Mouse (Mus musculus) megakaryocyte, embryonic 14.5 days (primary cell): Measurements from ENCODE around the gene Tnfsf8. TPM values are rescaled to one million over a fixed set of nuclear protein-coding genes. Genes with fewer than 3 reads are reported as not detected.

ENCODE experiments used
- H3K27me3 ChIP-seq: replicated peaks from 2 replicates; pipeline ENCODE3; 2012; ENCODE audit warnings: inconsistent platforms
- H3K36me3 ChIP-seq: replicated peaks from 2 replicates; pipeline ENCODE3; 2012; ENCODE audit warnings: low read length, inconsistent platforms, mixed read lengths
- H3K4me1 ChIP-seq: 2 replicates; pipeline ENCODE4 v1.6.1; 2012; ENCODE audit warnings: inconsistent platforms
- H3K4me3 ChIP-seq: replicated peaks from 2 replicates; pipeline ENCODE3; 2012; ENCODE audit warnings: moderate library complexity, mild to moderate bottlenecking, inconsistent platforms
- H3K9me3 ChIP-seq: 2 replicates; pipeline ENCODE4 v1.6.1; 2012; ENCODE audit warnings: inconsistent platforms
- FLI1 ChIP-seq: IDR thresholded peaks from 2 replicates; pipeline ENCODE4 v1.6.1; 2012; ENCODE audit warnings: low read length, inconsistent platforms, mixed read lengths
- GATA1 ChIP-seq: IDR thresholded peaks from 3 replicates; pipeline ENCODE4 v1.6.1; 2012; ENCODE audit warnings: mixed read lengths, low read length, inconsistent platforms, borderline replicate concordance
- polyA plus RNA-seq: library from polyadenylated mRNA; stranded (reverse); fragments of >175 nt; gene quantifications from 2 replicates; pipeline ENCODE4 v1.2.3, GENCODE M21; 2012; ENCODE audit warnings: low replicate concordance; ENCODE audit not compliant: insufficient read depth

Gene Tnfsf8
- polyA plus RNA-seq, 1 experiment = 0.07 TPM

DNA sequence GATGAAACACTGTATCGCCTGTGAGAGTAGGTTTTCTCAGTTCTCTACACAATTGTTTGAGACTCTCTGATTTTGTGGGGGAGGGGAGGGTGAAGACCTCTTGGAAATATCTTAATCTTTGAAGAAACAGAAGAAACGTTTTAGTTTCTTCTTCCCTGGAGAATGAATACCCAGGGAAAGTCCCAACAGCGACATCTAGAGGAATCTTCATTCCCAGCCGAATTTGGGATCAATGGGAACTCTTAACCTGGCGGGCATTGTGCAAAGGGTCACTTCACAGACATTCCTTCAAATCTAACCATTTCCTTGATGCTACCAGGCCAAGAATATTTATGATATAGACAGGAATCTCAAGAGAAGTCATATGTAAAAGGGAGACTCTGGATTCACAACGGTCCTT is 17.2 kb downstream of the Tnfsf8 start:
- no peak overlapping the region for H3K4me3 ChIP-seq
- no peaks in the 10 kb centered on the region for H3K36me3 ChIP-seq
- peaks cover 40% of the 10 kb centered on the region for H3K27me3 ChIP-seq
- peaks cover 8% of the 10 kb centered on the region for H3K4me1 ChIP-seq
- no peaks in the 10 kb centered on the region for H3K9me3 ChIP-seq
- TF ChIP-seq FLI1 (no peak), GATA1 (no peak)

DNA sequence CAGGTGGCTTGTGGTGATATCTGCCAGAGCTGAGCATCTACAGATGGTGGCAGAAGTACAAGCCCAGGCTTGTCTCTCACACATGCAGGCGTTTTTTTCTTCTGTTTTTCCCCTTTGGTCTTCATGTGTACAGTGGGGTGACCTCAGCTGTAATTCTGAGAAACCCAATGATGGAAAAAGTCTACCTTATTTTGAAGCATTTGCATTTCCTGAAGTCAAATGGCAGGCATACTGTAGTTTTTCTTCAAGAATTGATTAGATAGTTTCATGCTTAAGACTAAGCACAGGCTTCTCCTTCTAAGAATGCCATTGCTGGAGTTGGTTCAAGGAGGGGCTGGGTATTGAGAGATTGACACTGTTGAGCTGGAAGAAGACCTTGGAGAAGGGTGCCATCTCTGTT is 18.9 kb downstream of the Tnfsf8 start:
- H3K27me3 ChIP-seq = peaks cover 39% of the 10 kb centered on the region
- peaks cover 6% of the 10 kb centered on the region for H3K4me1 ChIP-seq
- H3K36me3 ChIP-seq = no peaks in the 10 kb centered on the region
- TF ChIP-seq FLI1 (no peak), GATA1 (no peak)
- no peak overlapping the region for H3K4me3 ChIP-seq
- H3K9me3 ChIP-seq = no peaks in the 10 kb centered on the region

GRCm38 (mm10) chr4:63840457-63840856 is 20.7 kb downstream of the Tnfsf8 start:
- peaks cover 24% of the 10 kb centered on the region for H3K27me3 ChIP-seq
- no peaks in the 10 kb centered on the region for H3K36me3 ChIP-seq
- no peaks in the 10 kb centered on the region for H3K9me3 ChIP-seq
- no peak for TF ChIP-seq GATA1
- TF ChIP-seq FLI1 = no peak
- H3K4me1 ChIP-seq = no peaks in the 10 kb centered on the region
- no peak overlapping the region for H3K4me3 ChIP-seq

DNA sequence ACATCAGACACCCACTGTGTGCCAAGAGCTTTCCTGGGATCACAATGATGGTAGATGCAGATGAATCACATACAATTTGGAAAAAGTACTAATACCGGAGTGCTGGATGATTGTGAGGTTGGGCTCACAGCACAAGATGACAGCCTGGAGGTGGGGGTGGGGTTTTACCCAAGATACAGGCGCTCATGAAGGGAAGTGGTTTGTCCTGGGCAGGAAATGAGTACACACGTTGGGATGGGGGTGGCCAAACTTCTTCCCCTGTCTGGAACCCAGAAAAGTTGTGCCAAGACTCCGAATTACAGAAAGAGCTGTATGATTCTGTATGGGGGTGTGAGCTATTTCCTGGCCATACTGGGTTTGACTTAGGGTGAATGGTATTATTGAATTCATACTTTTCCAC is 38.0 kb downstream of the Tnfsf8 start:
- H3K27me3 ChIP-seq = no peaks in the 10 kb centered on the region
- peak overlapping the region; percentile 57 for H3K4me3 ChIP-seq
- no peaks in the 10 kb centered on the region for H3K36me3 ChIP-seq
- H3K9me3 ChIP-seq = peaks cover 5% of the 10 kb centered on the region; the same call in 1 of the 2 replicates
- no peak for TF ChIP-seq FLI1
- H3K4me1 ChIP-seq = peaks cover 24% of the 10 kb centered on the region

GRCm38 (mm10) chr4:63817505-63817904 is 43.6 kb downstream of the Tnfsf8 start:
- no peaks in the 10 kb centered on the region for H3K27me3 ChIP-seq
- no peaks in the 10 kb centered on the region for H3K36me3 ChIP-seq
- peaks cover 3% of the 10 kb centered on the region for H3K4me1 ChIP-seq
- H3K4me3 ChIP-seq = no peak overlapping the region
- TF ChIP-seq FLI1 = no peak
- TF ChIP-seq GATA1 = no peak
- H3K9me3 ChIP-seq = peaks cover 5% of the 10 kb centered on the region; the same call in 1 of the 2 replicates

- no peaks in the 10 kb centered on the region for H3K4me1 ChIP-seq
- H3K27me3 ChIP-seq = no peaks in the 10 kb centered on the region
- no peak for TF ChIP-seq FLI1
- TF ChIP-seq GATA1 = no peak
- H3K9me3 ChIP-seq = peaks cover 5% of the 10 kb centered on the region; the same call in 1 of the 2 replicates
- no peak overlapping the region for H3K4me3 ChIP-seq
- H3K36me3 ChIP-seq = no peaks in the 10 kb centered on the region
Measured at GRCm38 (mm10) chr4:63815668-63816067, 45.5 kb downstream of the Tnfsf8 start.

- TF ChIP-seq GATA1 (no peak), FLI1 (no peak)
- Histone ChIP-seq H3K9me3 (peaks cover 7% of the 10 kb centered on the region), H3K4me1 (no peaks in the 10 kb centered on the region), H3K4me3 (no peak overlapping the region), H3K36me3 (no peaks in the 10 kb centered on the region), H3K27me3 (no peaks in the 10 kb centered on the region)
Measured at GRCm38 (mm10) chr4:63798083-63798482, 63.1 kb downstream of the Tnfsf8 start.

DNA sequence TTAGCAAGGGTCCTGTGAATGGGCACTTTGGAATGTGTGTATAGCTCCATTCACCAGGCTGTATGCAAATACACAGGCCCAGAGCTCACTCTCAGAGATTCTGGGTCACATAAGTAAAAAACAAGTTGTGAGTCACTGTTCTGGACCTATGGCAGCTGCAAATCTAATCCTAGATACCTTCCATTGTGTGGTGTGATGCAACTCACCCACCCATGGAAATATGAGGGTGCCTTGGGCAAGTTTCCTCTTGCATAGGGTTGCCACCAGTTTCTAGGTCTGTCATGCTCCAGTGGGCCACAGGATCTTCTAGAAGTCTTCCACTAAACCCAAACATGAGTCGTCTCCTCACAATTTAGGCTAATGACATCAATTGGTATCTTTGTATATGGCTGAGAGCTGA is 64.6 kb downstream of the Tnfsf8 start:
- no peak for TF ChIP-seq FLI1
- TF ChIP-seq GATA1 = no peak
- Histone ChIP-seq H3K36me3 (no peaks in the 10 kb centered on the region), H3K4me1 (no peaks in the 10 kb centered on the region), H3K4me3 (no peak overlapping the region), H3K9me3 (peaks cover 7% of the 10 kb centered on the region), H3K27me3 (no peaks in the 10 kb centered on the region)

DNA sequence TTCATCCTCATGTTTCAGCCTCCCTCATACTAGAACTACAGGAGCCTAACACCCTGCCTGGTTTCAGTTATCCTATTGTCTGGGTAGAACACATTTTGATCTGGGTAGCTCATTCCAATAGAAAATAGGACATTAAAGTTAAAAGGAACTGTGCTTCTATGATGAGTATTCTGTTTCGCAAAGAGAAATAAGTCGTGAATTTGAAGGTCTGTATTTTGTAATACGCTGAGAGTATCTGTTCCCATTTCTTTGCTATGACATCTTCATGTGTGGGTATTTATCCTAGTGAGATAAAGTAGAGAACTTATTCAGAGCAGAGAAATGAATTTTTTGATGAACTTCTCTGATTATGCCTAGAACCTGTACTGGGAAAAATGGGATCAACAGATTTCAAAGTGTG is 68.8 kb downstream of the Tnfsf8 start:
- Histone ChIP-seq H3K4me3 (no peak overlapping the region), H3K36me3 (no peaks in the 10 kb centered on the region), H3K9me3 (no peaks in the 10 kb centered on the region), H3K4me1 (no peaks in the 10 kb centered on the region), H3K27me3 (no peaks in the 10 kb centered on the region)
- TF ChIP-seq FLI1 = no peak
- TF ChIP-seq GATA1 = no peak

DNA sequence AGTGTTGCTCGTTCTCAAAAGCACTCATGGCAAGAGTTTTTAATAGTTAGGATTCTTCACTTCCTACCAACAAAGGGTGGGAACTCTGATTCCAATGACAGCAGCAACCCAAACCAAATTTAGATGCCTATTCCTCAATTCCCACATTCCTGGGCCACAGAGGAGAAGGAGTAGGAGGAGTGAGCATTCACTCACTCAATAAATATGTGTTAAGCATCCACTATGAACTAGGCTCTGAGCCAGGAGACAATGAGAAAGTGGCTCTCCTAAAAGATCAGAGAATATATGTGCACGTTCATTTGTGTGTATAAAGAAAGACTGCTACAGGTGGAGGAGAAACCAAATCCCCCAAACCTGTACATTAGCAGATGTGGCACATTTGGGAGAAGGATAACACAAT is 75.7 kb downstream of the Tnfsf8 start:
- Histone ChIP-seq H3K36me3 (no peaks in the 10 kb centered on the region), H3K27me3 (no peaks in the 10 kb centered on the region), H3K4me3 (no peak overlapping the region), H3K4me1 (no peaks in the 10 kb centered on the region), H3K9me3 (no peaks in the 10 kb centered on the region)
- no peak for TF ChIP-seq FLI1
- TF ChIP-seq GATA1 = no peak

GRCm38 (mm10) chr4:63783826-63784225 is 77.3 kb downstream of the Tnfsf8 start:
- Histone ChIP-seq H3K27me3 (no peaks in the 10 kb centered on the region), H3K36me3 (no peaks in the 10 kb centered on the region), H3K4me3 (no peak overlapping the region), H3K4me1 (no peaks in the 10 kb centered on the region), H3K9me3 (no peaks in the 10 kb centered on the region)
- TF ChIP-seq FLI1 = no peak
- TF ChIP-seq GATA1 = no peak
